Mouse (Mus musculus) cerebellum, adult 11-12 months (tissue): ENCODE data around the gene Unc13d.
A peak's percentile ranks its signal among the peaks of the same experiment; 100 is the strongest.

Experiments used
- DNase-seq: peaks from one replicate; pipeline ENCODE4 v3.0.0; 2022

The Unc13d gene

DNA sequence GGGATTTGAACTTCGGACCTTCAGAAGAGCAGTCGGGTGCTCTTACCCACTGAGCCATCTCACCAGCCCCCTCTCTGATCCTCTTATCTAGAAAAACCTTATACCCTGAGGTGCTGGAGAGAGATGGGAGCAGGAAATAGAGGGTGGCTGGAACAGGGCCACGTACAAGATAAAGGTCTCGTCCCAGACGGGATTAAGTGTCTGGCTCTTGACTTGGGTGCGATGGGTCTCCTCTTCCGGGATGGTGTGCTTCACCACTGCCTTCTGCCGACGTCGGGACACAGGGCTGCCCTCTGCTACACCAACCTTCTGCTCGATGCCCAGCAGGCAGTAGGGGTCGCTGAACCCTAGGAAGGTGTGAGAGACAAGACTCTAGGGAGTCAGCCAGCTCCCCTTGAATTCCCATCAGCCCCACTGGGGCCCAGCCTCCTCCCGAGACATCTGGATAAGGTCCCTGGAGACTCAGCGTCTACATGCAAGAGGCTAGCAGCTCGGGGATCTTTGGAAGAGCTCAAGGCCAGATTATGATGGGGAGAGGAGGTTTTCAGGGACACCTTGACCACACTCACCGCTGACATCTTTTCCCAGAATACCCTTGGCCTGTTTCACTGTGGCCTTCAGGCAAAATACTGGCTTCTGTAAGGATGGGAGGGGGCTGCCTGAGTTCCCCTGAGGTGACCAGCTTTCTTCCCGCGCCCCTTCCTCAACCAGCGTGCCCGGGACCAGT, 2.1 kb downstream of the Unc13d start:
- DNase-seq = peak; percentile 43

DNA sequence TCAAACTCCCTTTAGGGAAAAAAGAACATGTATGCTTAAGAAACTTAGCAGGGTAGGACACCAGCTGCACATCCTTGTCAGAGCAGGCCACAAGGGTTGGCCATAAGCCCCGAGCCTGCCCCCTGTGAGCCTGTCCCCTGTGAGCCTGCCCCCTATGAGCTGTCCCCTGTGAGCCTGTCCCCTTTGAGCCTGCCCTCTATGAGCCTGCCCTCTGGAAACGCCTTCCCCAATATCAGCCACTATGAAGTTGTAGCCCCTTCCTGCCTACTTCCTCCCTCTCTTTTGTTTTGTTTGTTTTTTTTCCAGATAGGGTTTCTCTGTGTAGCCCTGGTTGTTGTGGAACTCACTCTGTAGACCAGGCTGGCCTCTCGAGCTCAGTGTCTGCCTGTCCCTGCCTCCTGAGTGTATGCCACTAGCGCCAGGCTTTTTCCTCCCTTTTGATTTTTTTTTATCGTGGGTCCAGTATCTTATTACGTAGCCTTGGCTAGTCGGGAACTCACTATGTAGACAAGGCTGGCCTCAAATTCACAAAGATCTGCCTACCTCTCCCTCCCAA, 3.2 kb downstream of the Unc13d start:
- no peak for DNase-seq

DNA sequence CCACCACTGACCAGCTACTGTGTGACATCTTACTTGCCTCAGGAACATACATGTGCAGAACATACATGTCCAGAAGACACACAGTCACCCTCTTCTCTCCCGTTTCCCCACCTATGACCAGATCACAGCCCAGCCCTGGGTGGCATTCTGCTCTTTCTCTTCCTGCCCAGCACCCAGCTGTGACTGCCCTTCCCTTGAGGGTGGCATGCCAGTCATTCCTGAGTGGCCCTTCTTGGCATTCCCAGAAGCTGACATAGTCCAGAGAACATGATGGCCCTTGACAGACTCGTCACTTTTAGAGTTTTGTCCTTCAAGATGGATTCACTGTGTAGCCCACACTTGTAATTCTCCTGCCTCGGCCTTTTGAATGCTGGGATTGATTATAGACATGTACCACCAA, 5.2 kb downstream of the Unc13d start:
- no peak for DNase-seq

DNA sequence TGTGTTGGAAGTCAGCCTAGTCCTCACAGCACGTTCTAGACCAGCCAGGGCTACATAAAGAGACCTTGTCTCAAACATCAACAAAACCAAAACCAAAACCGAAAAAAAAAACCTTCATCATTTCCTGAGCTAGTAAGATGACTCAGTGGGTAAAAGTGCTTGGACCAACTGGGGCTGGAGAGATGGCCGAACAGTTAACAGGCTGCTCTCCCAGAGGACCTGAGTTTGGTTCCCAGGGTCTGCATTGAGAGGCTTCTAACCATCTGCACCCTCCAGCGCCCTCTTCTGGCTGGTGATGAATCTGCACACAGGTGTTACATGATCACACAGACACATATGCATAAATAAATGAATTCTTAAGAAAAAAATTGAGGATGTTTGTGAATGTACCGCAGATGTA, 6.3 kb downstream of the Unc13d start:
- DNase-seq = no peak

DNA sequence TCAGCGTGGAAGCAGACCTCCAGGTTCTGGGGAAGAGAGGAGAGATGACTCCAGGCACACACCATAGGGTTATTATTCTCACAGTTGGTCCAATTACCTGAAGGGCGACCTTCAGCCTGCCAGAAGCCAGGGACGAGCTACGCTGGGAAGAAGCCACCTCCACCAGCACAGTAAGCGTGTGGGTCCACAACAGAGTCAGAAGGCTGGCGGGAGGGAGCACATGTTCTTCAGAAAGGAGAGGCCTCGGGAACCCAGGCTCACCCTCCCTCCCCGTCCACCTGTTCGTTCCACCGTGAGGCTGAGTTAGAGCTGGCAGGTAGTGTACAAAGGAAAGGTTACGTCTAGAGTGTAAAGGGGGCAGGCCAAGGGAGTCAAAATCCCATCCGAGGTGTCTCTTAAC, 12.4 kb downstream of the Unc13d start:
- DNase-seq = peak; percentile 67

DNA sequence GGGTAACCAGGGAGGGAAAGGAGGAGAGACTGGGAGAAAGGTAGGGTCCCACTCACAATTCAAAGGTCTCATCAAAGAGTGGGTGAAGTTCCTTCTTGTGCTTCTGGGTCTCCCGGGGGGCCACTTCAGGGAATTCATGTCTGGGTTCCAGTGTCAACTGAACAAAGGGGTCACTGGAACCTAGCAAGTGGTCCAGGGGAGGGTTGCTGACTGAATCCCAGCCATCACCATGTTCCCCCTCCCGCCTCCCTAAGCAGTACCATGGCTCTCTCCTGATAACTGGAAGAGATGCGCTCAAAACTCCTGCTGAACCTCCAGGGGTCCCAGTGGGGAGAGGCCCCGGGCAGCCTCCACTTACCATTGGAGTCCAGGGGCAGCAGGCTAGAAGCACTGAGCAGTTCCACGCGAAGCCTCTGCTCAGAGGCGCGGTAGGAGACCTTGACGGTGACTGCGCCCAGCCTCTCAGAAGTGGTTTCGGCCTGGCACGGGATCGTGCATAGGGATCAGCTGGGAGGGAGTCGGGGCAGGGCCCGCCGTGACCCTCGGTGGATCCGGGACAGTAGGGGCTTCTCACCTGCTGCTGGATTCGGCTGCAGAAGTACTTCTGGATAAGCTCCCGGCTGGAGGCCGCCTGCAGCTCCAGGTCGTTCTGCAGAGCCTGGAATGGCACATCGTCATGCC, 13.4 kb downstream of the Unc13d start:
- DNase-seq = peak; percentile 76

DNA sequence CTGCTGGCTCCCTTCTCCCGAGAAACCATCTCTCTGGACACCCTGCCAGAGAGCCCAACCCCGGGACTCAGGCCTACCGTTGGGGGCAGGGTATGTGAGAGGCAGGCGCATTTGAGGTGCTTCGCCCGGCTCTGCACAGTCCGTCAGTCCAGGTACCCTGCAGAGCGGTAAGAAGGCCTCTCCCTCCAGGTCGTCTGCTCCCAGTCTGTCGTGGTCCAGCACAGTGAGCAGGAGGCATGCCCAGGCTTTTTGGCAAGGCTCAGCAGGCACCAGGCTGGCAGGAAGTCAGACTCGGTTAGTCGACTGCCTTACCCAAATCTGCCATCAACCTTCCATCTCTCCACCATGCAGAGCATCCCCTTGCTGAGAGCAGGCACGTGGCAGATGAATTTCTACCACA, 14.2 kb downstream of the Unc13d start:
- DNase-seq = peak; percentile 99

DNA sequence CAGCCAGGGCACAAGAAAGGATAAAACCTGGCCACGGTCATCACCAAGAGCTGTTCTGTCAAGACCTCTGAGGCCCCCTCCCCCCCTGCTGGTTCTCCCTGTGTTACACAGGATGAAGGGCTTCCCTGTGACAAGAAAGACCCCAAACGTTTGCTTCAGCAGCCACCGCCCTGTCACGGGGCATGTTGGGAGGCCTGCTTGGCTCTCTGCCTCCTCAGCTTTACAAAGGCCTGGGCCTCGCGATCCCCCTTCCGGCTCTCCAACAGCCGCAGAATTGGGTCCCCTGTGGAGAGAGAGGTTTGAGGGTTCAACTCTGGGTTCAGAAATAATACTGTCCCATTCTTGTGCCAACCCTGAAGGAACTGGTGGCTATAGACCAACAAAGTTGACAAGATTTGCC, 15.2 kb downstream of the Unc13d start:
- peak; percentile 81 for DNase-seq

DNA sequence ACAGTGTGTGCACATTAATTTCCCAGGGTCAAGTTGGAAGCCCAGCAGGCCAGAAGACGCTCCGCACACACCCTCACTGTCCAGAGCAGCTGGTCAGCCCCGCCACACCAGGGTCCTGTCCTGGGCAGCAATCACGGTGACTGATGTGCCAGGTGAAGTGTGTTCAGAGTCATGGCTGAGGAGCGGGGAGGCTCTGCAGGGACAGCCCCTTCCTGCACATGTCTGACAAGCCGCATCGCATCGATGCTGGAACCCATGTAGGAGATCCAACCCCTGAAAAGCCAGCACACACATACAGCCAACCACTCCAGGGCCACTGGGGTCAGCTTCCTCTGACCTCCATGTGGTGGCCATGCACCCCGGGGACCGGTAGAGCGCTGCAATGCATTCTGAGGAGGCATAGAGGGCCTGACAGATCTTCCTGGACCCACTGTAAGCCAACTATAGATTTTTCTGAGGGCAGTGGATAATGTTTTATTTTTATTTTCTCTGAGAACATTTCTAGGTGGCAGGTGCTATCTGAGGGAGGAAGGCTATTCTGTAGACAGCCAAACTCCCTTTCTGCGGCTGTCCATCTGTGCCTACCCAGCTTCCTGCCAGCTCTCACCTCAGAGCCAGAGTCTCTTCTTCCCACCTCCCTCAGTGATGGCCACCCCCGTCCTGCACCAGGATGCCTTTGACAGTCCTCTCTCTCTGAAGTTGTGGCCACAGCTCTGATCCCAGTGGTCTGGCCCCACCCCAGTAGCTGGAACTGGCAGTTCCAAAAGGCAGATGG, 15.9 kb downstream of the Unc13d start:
- DNase-seq = peak; percentile 91

DNA sequence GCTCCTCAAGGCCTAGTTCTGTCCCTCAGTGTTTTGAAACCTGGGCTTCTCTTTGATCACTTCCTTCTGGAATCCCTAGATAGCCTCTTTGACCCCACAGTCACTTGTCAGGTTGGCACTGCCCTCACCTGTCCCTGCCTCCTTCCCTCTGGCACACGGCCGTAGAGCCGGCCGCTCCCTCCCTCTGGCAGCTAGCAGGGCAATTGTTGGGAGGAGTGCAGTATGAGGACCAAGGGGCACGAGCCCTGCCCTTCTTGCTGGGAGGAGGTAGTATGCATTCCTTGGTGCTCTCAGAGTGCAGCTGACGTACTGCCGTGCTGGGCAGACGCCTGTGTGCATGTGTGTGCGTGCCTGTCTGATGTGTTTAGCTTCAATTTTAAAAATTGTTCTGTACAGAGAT, 17.2 kb downstream of the Unc13d start:
- DNase-seq = peak; percentile 76

DNA sequence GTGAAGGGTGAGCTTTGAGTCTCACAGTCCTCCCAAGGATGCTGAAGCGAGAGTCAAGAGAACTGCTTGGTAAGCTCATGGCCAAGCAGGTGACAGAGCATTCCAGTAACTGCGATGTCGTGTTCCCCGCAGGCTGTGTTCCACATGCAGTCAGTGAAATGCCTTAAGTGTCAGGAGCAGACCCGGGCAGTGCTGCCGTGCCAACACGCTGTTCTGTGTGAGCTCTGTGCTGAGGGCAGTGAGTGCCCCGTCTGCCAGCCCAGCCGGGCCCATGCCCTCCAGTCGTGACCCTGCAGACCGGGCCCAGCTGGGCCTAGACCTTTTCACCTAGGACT, 18.1 kb downstream of the Unc13d start:
- peak; percentile 63 for DNase-seq

DNA sequence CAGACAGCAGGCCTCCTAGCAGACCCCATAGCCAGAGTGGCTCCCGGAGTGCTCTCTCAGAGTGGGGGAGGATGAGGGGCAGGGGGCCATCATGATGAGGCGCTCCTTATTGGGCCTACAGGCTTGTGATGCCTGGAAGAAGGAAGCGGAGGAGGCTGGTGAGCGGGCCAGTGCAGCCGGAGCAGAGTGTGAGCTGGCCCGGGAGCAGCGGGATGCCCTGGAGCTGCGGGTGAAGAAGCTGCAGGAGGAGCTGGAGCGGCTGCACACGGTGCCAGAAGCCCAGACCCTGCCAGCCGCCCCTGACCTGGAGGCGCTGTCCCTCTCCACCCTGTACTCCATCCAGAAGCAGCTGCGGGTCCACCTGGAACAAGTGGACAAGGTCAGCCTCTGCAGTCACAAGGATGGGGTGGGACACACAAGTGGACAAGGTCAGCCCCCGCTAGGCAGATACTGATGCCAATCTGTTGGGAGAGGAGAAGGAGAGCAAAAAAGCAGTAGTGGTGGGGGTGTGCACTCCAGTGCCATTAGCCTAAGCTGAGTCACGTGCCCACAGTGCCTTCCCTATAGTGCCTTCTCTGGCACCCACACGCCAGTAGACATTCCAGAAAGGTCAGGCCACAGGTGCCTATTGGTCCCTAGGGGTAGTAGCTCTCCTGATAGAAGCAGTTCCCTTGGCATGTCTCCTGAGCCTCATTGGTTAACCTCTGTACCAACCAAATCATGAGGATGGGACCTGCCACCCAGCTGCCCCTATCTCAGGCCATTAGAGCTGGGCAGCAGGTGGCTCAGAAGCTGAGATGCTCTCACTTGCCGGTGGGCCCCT, 18.7 kb downstream of the Unc13d start:
- DNase-seq = peak; percentile 67

DNA sequence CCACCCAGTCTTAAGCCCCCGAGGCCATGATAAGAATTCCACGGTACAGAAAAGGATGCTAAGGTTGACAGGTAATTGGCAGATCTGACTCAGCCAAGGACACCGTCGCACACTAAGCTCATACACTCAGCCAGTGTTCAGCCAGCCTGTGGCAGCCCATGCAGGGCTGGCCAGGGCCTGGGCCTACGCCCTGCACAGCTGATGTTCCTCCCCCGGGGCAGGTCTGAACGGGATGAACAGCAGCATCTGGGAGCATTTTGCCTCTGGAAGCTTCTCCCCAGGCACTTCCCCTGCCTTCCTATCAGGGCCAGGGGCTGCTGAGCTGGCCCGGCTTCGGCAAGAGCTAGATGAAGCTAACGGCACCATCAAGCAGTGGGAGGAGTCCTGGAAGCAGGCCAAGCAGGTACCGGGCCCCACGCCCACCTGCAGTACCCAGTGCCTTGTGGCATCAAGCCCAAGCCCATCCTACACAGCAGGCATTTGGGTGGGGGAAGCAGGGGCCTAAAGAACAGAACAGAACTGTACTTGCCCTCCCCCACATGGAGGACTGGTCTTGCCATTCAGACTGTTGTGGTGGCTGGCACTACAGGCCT, 19.6 kb downstream of the Unc13d start:
- peak; percentile 75 for DNase-seq

DNA sequence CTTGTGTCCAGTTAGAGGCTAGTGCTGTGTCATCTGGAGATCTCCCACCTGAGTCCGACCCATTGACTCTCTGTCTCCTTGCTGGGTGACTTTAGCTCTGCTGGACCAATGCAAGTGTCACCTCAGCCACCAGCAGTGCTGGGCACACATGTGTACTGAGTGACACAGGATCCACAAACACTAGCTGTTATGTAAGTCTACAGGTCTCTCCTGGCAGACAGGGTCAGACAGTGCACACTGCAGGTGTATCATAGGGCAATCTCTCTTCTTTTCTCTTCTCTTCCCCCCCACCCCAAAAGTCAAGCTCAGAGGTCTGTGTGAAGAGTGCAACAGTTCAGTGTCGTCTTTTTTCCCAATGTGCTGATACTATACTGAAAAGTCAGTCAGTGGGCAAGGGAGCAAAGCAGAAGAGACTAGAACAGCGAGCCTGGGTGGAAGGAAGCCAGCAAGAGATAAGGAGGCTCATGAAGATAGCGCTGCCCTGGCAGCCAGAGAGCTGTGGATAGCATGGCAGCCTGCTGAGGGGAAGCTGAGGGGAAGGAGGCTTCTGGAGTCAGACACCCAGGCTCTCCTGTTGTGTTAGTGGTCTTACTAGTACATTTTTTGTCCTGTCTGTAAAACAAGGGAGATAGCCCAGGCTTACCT, 20.4 kb downstream of the Unc13d start:
- no peak for DNase-seq

DNA sequence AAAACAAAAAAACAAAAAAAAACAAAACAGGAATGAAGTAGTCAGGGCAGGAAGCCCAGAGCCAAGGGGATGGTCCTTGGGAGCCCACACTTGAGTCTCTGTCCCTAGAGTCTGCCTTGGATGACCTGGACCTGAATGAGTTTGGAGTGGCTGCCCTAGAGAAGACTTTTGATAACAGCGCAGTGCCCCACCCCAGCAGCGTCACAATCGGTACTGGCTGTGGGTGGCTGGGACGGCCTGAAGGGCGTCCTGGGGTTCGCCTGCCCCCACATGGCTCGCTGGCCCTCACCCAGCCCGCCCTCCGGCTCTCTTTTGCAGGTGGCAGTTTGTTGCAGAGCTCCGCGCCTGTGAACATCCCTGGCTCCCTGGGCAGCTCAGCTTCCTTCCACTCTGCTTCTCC, 21.9 kb downstream of the Unc13d start:
- peak; percentile 28 for DNase-seq

DNA sequence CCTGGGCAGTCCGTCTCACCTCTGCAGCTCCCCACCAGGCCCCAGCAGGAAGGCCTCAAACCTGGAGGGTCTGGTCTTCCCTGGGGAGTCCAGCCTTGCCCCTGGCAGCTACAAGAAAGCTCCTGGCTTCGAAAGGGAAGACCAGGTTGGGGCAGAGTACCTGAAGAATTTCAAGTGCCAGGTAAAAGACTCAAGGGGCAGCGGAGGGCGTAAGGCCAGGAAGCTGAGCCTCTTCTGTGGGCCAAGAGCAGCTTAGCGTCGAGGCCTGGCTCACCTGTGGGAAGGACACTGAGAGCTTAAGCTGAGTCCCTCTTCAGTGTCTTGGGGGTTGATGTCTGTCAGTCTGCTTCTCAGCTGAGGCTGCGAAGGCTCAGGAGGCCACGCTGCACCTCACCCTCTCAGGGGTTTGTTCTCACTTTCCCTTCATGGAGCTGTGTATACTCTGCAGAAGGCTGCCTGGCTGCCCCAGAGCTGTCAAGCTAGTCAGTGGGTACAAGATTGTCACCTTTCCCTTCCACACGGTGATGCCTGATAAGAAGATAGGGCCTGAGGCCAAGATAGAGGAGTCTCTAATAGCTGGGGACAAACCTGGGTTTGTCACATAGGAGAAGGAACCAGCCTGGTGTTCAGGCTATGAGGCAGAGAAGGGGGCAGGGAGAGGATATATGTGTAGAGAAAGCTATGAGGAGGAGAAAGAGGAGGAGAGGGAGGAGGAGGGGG, 24.1 kb downstream of the Unc13d start:
- peak; percentile 27 for DNase-seq

DNA sequence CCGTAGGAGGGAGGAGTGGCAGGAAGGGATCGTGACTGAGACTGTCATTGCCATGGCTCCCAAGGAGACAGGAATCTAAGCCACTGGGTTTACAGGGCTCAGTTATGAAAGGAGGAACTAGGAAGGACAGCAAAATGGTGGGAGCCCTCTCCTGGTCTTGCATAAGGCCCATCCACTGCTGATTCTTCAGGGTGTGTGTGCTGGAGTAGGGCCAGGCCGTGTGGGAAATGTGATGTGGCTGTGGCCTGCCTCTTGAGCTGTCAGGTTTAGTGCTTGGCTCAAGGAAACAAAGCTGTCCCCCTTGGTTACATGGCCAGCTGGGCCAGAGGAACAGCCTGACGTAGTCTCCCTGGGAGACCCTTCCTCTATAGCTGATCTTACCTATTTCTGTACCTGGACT, 27.6 kb downstream of the Unc13d start:
- no peak for DNase-seq

DNA sequence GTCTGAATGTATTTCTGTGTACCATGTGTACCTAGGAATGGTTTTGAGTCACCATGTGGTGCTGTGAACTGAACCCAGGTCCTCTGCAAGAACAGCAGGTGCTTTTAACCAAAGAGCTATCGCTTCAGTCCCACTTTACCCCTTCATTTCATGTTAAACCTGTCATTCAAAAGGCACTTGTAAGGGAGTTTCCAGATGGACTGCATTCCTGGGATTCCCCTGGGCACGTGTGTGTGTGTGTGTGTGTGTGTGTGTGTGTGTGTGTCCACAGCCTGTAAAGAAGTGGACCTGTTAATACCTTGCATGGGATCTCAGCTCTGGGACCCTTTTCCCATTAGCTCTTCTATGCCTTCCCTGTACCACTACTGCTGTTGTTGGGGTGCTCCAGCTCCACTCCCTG, 28.2 kb downstream of the Unc13d start:
- DNase-seq = no peak

DNA sequence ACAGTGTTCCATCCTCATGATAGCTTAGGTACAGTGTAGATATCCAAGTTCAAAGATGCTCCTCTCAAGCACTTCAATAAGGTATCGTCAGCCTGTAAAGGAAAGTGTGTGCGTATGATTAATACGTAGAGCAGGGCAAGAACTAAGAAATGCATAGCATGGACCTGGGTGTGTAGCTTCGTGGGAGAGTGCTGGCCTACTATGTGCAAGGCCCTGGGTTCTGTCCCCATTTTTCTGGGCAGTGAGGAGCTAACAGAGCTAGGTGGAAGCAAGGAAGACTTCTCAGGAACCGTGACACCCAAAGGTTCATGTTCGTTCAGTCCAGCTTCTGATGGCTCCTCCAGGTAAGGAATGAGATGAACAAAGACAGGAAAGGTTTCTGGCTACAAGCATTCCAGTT, 32.6 kb downstream of the Unc13d start:
- DNase-seq = no peak

DNA sequence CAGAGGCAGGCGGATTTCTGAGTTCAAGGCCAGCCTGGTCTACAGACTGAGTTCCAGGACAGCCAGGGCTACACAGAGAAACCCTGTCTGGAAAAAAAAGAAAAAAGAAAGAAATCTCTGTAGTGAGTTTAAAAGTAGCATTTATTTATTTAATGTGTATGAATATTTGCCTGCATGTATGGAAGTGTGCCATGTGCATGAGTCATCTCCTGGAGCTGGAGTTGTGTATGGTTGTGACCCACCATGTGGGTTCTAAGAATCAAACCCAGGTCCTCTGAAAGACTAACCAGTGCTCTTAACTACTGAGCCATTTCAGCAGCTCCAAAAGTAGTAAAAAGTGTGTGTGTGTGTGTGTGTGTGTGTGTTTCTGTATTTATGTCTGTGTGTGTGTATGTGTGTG, 34.5 kb downstream of the Unc13d start:
- no peak for DNase-seq
